Mouse (Mus musculus): Measurements from ENCODE around the gene Ghrh.
"Not testable (repeated sequence)": the region's sequence is repeated elsewhere in the genome, so short reads cannot be mapped to it uniquely, and the experiment has no call there.

The Ghrh gene

DNA sequence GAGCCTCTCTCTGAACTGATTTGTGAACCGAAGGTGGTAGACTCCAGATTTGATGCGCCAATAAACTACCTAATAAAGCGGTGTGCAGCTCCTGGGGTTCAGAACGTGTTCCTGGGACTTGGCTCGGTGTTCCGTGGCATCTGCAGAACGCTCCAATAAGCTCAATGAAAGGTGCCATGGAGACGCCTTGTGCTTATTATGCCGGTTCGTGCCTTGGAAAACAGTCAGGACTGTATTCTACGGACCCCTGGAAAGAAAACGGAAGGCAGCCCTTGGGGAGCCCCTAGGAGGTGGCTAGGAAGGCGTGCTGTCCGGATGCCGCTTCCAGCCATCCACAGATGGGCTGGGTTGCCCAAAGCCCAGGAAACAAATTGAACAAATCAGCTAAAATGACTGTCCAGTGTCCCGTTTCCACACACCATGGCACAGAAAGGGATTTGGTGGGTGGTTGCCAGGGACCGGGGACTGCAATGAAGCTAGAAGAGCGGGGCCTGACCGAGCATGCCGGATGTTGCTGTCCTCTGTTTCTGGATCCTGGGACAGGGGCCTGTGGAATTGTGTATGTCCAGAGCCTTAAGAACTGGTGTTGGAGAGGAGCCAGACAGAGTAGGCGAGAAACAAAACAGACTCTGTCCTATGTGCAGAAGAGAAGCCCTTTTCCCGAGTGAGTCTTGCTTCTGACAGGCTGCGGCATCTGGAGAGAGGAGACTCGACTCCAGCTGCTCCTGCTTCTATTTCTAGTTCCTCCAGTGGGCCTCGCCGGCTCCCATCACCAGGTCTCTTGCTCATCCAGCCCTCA lies at the start of gene Ghrh:
Gene Ghrh, minus strand, starts transcription at position 146 of the 799 bp plus-strand sequence.
- DNase-seq (ENCODE audit: low read depth, low spot score) = no peak

DNA sequence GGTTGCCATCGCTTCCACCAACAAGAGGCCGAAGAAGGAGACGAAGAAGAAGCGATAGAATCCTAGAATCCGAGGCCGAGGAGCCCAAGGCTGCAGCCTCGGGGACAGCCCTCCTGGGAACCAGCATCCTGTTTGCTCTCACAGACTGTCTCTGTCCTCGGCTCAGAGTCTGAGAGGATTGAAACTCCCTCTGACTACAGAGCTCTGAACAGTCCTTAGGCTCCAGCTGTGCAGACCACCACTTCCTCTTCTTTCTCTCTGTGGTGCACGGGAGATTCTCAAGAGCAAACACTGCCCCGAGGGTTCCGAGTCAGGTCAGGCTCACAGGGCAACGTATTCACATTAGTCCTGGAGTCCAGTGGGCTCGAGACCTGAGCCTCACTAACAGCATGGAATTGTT lies 48.7 kb upstream of the Ghrh start:
- DNase-seq (ENCODE audit: low read depth, low spot score) = no peak

DNA sequence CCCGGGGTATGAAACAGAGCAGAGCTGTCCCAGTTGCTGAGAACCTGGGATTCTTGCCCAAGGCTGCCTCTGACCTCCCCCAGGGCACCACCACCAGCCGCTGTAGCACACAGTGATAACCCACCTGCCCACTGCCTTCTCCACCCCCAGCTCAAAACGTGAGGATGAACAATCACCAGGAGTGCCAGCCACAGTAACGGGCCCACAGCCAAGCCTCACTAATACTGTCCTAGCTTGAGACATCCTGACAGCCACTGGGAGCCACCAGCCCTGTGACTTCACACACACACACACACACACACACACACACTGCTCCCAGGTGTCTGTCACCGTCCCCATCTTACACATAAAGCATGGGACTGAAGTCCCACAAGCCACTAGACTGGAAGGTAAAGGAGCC lies 48.1 kb upstream of the Ghrh start:
- no peak for DNase-seq (ENCODE audit: low read depth, low spot score)

DNA sequence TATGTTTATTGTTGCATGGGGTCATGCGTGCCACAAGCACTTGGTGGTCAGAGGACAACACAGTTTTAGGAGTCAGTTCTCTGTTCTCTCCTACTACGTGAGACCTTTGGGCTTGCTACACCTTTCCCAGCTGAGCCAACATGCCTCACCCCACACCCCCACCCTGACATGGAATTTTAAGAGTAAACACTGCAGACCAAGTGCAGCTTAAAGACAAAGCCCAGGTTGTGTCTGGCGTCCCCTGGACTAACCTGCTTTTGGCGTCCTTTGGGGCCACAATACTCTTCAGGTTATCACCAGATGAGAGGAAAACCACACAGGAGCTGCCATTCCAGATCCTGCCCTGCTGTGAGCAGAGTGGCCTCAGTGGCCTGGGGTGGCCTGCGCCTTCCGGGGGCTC lies 47.6 kb upstream of the Ghrh start:
- DNase-seq (ENCODE audit: low read depth, low spot score) = no peak

DNA sequence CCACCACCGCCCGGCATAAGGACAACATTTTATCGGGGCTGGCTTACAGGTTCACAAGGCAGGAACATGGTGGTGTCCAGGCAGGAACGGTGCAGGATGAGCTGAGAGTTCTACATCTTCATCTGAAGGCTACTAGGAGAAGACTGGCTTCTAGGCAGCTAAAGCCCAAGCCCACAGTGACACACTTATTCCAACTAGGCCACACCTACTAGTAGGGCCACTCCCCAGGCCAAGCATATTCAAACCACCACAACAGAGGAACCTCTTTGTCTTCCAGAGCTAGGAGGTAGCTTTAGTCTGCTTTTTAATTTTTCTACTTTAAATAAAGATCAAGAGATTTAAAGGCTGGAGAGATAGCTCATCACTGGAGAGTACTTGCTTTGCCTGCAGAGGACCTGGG lies 46.2 kb upstream of the Ghrh start:
- DNase-seq (ENCODE audit: low read depth, low spot score) = no peak

DNA sequence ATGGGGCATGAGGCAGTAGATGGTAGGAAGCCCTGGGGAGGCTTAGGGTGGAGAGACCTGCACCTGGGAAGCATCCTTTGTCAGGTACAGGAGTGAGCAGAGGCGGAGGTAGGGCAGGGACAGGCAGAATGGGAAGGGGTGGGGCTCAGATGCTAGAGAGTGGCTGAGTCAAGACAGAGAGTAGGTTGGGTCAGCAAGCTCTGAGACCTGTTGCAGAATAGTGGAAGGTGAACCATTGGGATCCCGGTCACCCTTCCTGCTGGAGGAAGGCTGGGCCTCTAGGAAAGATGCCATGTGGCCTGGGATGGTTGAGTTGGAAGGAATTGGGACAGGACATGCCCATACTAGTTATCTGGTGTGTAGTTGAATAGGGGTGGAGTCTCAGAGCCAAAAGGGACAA lies 45.0 kb upstream of the Ghrh start:
- no peak for DNase-seq (ENCODE audit: low read depth, low spot score)

DNA sequence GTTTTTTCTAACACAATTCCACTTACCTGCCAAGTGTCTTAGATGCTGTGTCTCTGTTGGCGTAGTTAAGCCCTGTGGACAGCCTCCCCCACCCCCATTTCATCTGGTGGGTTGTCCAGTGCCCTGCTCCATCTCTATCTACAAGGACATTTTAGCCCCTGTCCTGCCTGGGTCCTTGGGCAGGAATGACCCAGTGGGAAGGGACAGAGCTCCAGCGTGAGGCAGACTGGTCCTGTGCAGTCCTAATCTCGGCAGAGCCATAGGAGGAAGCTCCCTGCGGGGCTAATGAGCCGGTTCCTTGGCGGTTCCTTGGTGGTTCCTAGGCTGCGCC lies 42.2 kb upstream of the Ghrh start:
- DNase-seq (ENCODE audit: low read depth, low spot score) = no peak

DNA sequence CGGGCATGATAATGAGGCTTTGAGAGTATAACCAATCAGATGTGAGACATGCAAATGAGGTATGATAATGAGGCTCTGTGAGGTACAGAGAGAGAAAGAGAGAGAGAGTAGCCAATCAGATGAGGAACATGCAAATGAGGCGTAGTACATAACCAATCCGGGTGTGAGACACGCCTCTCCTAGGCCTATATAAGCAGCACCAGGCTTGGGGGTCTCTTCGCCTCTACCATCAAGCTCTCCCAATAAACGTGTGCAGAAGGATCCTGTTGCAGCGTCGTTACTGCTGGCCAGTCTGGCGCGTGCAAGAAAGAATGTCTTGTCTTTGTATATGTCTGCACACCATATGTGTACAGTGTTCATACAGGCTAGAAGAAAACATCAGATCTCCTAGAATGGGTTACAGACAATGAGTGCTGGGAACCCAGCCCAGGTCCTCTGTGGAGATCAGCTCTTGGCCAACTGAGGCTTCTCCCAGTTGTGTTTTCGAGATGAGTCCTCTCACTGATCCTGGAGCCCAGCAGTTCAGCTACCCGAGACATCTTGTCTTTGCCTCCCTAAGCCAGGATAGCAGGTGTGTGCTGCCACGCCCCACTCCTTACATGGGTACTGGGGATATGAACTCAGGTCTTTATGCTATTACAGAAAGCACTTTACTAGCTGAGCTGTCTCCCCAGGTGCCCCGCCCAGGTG lies 41.7 kb upstream of the Ghrh start:
- DNase-seq (ENCODE audit: low read depth, low spot score) = not testable (repeated sequence)

DNA sequence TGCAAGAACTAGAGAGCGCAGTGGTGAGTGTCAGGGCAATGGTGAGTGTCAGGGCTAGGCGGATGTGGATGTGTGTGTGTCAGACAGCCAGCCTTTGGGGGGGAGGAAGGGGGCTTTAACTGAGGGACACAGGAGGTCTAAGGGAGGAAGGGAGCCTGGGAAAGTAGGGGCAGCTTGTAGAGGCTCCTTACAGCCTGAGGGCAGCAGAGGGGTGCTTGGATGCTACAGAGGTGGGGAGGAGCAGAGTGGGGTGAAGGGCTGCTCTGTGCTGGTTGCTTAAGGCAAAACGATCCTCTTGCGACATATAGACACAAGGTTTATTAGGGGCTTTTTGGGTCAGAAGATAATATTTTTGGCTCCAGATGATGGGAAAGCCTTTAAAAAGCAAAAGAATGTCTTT lies 37.5 kb upstream of the Ghrh start:
- DNase-seq (ENCODE audit: low read depth, low spot score) = no peak

DNA sequence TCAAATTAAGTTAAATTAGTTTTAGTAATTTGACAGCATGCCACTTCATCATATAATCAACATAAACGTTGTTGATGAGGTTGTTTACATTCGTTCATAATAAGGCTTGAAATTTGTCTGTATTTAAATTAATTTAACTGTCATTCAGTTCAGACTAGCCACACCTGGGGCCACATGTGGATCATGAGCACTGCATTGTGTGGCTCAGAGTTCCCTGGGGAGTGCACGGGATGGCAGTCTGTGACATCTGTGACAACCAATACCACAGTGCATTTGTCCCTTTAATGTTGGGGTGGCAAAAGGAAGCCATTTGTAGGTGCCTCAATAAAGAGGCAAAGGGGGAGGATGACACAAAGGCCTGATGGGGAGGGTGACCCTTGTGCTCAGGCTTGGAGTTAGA lies 29.7 kb upstream of the Ghrh start:
- no peak for DNase-seq (ENCODE audit: low read depth, low spot score)

DNA sequence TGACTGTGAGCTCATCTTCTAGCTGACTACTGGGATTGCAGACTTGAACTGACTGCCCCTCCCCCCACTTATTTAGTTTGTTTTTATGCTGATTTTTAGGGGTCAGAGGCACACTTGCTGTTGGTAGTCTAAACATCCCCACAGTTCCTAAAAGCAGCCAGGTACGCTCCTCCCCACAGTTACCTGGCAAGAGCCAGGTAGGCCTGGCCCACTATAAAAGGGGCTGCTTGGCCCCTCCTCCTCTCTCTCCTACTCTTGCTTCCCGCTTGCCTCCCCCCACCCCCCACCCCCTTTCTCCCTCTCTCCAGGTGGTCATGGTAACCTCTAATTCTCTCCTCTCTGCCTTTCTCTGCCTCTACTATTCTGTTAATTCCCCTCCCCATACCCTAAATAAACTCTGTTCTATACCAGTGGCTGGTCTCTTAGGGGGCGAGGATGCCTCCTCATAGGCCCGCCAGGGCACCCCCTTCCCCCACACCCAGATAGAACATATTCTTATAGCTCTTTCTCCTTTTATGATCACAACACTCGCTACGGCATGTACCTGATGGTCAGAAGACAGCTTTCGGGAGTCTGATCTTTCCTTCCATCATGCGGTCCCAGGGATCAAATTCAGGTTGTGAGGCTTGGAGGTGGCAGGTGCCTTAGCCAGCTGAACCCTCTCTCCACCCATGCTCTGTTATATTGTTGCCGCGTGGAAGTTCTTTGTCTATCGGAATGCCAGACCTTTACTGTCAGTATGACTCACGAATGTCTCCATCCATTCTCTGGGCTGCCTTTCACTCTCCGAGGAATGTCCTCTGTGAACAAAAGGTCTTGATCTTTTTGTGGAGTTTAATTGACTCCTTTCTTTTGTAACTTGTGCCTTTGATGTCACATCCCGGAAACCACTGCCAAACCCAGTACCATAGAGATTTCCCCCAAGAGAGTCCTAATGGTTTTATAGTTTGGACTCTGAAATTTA lies 28.8 kb upstream of the Ghrh start:
- DNase-seq (ENCODE audit: low read depth, low spot score) = no peak

DNA sequence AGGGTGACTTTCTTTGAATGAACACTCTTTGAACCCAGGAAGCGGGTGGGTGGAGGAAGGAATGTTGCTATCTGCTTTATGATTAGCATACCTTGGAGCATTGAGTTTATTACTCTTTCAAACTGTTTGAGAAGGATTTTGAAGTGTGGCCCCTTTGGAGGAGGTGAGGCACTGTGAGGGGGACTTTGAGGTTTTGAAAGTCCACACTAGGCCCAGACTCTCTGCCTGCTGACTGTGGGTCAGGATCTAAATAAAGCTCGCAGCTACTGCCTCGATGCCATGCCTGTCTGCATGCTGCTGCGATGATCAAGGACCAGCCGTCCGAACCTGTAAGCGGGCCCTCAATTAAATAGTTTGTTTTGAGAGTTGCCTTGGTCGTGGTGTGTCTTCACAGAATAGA lies 27.7 kb upstream of the Ghrh start:
- no peak for DNase-seq (ENCODE audit: low read depth, low spot score)

DNA sequence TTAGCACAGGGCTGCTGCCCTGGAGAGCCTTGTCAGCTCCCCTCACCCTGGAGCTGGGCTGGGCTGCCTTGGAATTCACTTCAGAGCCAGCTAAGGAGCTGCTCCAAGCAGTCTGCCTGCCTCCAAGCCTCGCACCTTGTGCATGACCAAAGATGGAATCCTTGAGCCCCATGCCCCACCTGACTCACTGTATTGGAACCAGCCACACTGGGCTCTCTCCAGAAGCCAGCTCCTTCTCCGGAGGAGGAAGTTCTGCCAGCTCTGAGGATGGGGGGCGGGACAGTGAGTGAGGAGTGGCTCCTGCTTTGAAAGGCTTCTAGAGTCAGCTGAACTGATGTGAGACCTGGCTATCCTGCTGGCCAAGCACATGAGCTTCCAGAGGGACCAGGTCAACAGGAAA lies 26.4 kb upstream of the Ghrh start:
- no peak for DNase-seq (ENCODE audit: low read depth, low spot score)

DNA sequence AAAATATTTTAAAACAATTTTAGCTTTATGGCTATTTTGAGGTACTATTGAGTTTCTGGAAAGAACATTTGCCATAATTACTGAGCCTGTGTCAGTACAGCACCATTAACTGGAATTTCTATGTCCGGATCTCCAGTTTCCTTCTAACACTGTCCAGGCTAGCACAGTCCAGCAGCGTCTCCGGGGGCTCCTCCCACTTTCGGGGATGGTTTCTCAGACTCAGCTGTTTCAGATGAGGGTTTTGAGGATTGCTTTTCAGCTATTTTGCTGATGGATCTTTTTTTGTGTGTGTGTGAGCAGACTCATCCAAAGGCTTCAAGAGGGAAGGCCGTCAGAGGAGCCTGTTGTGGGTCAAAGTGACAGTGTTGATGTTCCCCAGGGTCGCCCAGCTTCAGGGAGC lies 24.4 kb upstream of the Ghrh start:
- DNase-seq (ENCODE audit: low read depth, low spot score) = no peak

DNA sequence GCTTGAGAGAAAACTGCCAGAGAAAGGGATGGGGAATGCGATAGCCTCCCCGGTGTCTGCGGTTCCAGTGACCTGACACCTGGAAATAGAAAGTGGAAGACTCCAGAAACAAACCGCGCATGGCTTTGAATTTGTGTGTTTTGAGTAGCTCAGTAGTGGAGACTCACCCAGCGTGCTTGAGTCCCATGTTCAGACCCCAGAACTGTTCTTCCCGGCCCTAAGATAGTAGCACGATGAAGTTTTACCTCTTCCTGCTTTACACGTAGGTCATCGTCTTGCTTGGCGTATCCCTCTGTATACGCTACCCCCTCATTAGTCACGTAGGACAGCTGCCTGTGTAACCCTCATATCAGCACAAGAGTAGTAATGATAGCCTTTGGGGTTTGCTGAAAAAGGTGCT lies 20.7 kb upstream of the Ghrh start:
- no peak for DNase-seq (ENCODE audit: low read depth, low spot score)

DNA sequence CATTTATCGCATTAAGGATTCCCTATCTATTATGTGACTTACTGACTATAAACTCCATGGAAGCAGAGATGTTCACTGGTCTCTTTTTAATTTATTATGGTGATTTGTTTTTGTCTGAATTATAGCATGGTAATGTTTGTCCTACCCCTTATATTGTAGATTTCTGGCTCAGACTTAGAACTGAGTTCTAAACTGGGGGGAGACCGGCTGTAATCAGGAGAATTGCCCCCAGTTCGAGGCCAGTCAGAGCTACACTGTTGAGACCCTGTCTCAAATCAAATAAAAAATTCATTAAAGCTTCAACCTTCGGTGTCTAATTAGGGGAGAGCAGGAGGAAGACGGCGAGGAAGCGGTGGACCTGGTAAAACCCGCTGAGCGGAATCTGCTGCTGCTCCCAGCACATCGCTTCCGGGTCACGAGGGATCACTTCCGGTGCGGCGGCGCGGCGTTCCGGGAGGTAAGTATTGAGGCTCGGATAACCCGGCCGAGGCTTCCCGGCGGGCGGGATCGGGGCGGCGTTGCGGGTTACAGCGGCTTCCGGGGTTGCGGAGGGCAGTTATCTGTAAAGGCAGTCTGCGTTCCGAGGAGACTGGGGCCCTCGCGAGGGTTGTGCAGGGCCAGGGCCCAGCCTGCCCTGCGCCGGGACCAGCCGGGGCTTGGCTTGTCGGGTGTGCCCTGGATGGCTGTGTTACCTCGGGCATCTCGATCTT lies 20.0 kb upstream of the Ghrh start, which contains the start of gene Manbal:
Gene Manbal, plus strand, starts transcription at position 411 of the 710 bp plus-strand sequence.
- DNase-seq (ENCODE audit: low read depth, low spot score) = peak; percentile 72

DNA sequence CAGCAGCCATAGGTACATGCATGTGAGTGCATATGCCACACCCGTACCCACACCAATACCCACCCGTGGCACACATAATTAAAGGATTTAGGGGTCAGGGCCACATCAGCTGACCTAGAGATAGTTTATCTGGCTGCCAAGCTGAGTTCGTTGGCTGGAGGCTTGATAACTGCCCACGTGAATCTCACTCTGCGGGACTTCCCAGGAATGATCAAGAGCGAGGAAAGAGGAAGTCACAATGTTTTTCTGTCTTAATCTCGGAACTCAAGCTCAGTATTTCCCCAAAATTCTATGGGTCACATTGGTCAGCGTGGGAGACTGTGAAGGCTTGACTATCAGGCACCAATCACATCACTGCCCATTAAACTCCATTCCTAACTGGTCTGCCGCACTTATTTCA lies 19.5 kb upstream of the Ghrh start:
- no peak for DNase-seq (ENCODE audit: low read depth, low spot score)

DNA sequence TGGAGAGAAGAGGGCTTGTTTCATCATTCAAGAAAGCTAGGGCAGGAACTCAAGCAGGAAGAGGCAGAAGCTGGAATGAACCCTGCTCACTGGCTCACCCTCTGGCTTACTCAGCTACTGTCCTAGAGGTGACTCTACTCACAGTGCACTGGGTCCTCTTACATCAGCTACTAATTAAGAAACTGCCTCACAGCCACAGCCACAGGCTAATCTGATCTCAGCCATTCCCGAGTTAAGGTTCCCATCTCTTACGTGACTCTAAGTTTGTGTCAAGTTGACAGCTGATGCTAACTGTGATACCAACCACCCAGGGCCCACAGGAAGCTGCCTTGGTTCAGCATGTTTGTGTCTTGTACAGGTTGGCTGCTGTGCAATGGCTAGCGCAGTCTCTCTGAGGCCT lies 15.7 kb upstream of the Ghrh start:
- no peak for DNase-seq (ENCODE audit: low read depth, low spot score)

DNA sequence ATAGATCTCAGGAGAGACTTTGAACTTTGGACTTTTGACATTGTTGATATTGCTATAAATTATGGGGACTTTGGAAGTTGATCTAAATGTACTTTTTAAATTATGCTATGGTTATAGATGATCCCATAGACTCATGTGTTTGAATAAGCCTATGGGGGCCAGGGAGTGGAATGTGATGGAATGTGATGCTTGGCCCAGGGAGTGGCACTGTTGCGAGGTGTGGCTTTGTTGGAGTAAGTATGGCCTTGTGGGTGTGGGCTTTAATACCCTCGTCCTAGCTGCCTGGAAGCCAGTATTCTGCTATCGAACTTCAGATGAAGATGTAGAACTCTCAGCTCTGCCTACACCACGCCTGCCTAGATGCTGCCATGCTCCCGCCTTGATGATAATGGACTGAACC lies 12.7 kb upstream of the Ghrh start:
- DNase-seq (ENCODE audit: low read depth, low spot score) = no peak

DNA sequence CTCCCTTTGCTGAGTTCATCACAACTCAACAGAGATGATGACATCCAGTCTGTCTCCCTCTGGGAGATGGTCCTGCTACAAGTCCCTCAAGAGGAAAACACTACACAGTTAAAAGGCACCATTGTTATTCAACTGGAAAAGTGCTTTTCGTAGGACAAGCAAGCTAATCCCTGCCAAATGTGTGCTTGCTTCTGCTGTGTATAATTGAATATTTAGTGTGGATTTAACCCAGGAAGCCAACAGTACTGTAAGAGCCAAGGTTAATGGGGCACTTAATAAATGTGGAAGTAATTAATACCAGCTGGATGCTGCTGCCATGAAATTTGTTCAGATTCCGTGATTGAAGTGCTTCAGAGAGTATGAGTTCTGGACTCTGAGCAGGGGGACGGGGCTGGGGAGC lies 6.8 kb upstream of the Ghrh start:
- no peak for DNase-seq (ENCODE audit: low read depth, low spot score)

DNA sequence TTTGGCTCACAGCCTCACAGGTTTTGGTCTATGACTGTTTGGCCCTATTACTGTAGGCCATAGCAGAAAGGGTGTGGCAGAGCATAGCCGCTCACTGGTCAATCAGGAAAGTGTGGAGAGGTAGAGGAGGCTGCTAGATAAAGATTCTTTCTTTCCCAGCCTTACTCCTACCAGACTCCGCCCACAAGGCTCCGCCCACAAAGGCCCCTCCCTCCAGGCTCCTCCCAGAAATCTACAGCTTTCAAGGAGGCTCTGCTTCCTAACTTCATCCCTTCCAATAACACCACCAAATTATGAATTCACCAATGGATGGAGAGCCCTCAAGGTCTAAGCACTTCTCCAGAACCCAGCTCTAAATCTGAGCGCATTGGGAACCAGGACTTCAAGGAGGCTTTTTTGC lies 5.9 kb upstream of the Ghrh start:
- no peak for DNase-seq (ENCODE audit: low read depth, low spot score)

Measured in brain, embryonic 18.5 days (tissue).